8 mouse cellular contexts compared by ENCODE assay signal in genomic region chr11:78512025-78512957, GRCm38 (mm10). TPM values are rescaled to one million over a fixed set of nuclear protein-coding genes. Genes with fewer than 3 reads are reported as not detected.
DNase-seq lines count a peak whose midpoint lies in the region; ATAC-seq and TF ChIP-seq lines count a peak whose summit lies in the region.

Tmem199 (minus strand) TSS chr11:78512172.
Poldip2 (plus strand) TSS chr11:78512193.

- peak; percentile 85 for DNase-seq in WW6 (ENCODE audit: low read depth, low spot score)
- DNase-seq in cerebellum, postnatal 4 days (ENCODE audit: low spot score in 2 of 2): peak; percentile 77 to 92
- peak; percentile 95 for DNase-seq in gastrocnemius, adult 2 months
- DNase-seq in hindbrain, postnatal 0 days (ENCODE audit: low spot score): peak; percentile 98
- DNase-seq in left cerebral cortex, adult 2 months (ENCODE audit: extremely low spot score in 1 of 2, low spot score in 2 of 2): peak; percentile 88 to 90
- DNase-seq in right cerebral cortex, adult 2 months (ENCODE audit: low spot score in 2 of 2): peak; percentile 85 to 89
- DNase-seq in urinary bladder, postnatal 14 days (ENCODE audit: low spot score): peak; percentile 91

- TF ChIP-seq CTCF in gastrocnemius, adult 2 months (IDR thresholded peaks at IDR 0.05): no peak
- TF ChIP-seq CTCF in hindbrain, postnatal 0 days (IDR thresholded peaks at IDR 0.05; ENCODE audit: low read depth): no peak
- no peak for TF ChIP-seq CTCF in left cerebral cortex, adult 2 months (IDR thresholded peaks at IDR 0.05)

- H3K36me3 ChIP-seq in hindbrain, postnatal 0 days (ENCODE audit: insufficient read depth, low read length): peaks cover 27% of the 10 kb centered on the region; the same call in 1 of the 2 replicates

- H3K27ac ChIP-seq in gastrocnemius, adult 2 months: peak within 1 kb of the TSS; percentile 97
- peak within 1 kb of the TSS; percentile 85 for H3K27ac ChIP-seq in hindbrain, postnatal 0 days
- H3K27ac ChIP-seq in left cerebral cortex, adult 2 months: peak within 1 kb of the TSS; percentile 94

- H3K4me1 ChIP-seq in hindbrain, postnatal 0 days (ENCODE audit: insufficient read depth, low read length): peaks cover 13% of the 10 kb centered on the region; the same call in 1 of the 2 replicates

- whole genome bisulfite sequencing in hindbrain, postnatal 0 days: 1% methylated on average over 67 of the region's 67 CpGs

- H3K9ac ChIP-seq in hindbrain, postnatal 0 days (replicated peaks; ENCODE audit: low read length): peak within 1 kb of the TSS; percentile 87

- intact Hi-C loops in gastrocnemius, adult 2 months (cut with DNase I): loop anchor here (2.0 kb wide), 1 partner anchor 23 kb away; no protein-coding TSS in a partner anchor
- intact Hi-C loops in left cerebral cortex, adult 2 months (cut with DNase I): loop anchor here (2.0 kb wide), 1 partner anchor 25 kb away; the partner anchor contains the start of genes Ift20 and Tnfaip1

- no peaks in the 10 kb centered on the region for H3K9me3 ChIP-seq in hindbrain, postnatal 0 days (ENCODE audit: low read length)

- peak; percentile 96 for ATAC-seq in hindbrain, postnatal 0 days
- ATAC-seq in megakaryocyte, adult 5-6 weeks (ENCODE audit: poor library complexity, severe bottlenecking): peak; percentile 99

- H3K27me3 ChIP-seq in hindbrain, postnatal 0 days (ENCODE audit: insufficient read depth, low read length): no peaks in the 10 kb centered on the region

- peak within 1 kb of the TSS; percentile 79 for H3K4me3 ChIP-seq in gastrocnemius, adult 2 months
- H3K4me3 ChIP-seq in hindbrain, postnatal 0 days (ENCODE audit: low read length): peak within 1 kb of the TSS; percentile 70
- peak within 1 kb of the TSS; percentile 64 for H3K4me3 ChIP-seq in left cerebral cortex, adult 2 months

- peak within 1 kb of the TSS; percentile 92 for H3K4me2 ChIP-seq in hindbrain, postnatal 0 days (ENCODE audit: low read depth, low read length)

RNA-seq across cellular contexts. Expression of gene Tmem199, which starts in this region (rescaled TPM):
- 10 to 100 TPM; 11.9 to 13.0 TPM for total RNA-seq in gastrocnemius, adult 2 months (2021)
- 40.3 and 42.1 TPM in 2 replicates for total RNA-seq in hindbrain, postnatal 0 days (2014; rRNA removed)
- 84.8 and 86.9 TPM in 2 replicates for polyA plus RNA-seq in hindbrain, postnatal 0 days (2015; fragmentation: Nextera tagmentation; extraction: Ambion mirVana)
- 10 to 100 TPM; 40.6 to 44.3 TPM for total RNA-seq in left cerebral cortex, adult 2 months (2021)
- total RNA-seq in megakaryocyte, adult 5-6 weeks (2015): 18.5 and 24.4 TPM in 2 replicates
- 26.1 and 27.3 TPM in 2 replicates for total RNA-seq in megakaryocyte, adult 5-6 weeks (2017)

RNA-seq across cellular contexts. Expression of gene Poldip2, which starts in this region (rescaled TPM):
- total RNA-seq in gastrocnemius, adult 2 months (2021): 100 to 1,000 TPM in 1 of 2 experiments, 10 to 100 TPM in 1; 98.0 to 113 TPM
- 134 and 143 TPM in 2 replicates for total RNA-seq in hindbrain, postnatal 0 days (2014; rRNA removed)
- 165 and 170 TPM in 2 replicates for polyA plus RNA-seq in hindbrain, postnatal 0 days (2015; fragmentation: Nextera tagmentation; extraction: Ambion mirVana)
- 100 to 1,000 TPM; 115 to 118 TPM for total RNA-seq in left cerebral cortex, adult 2 months (2021)
- total RNA-seq in megakaryocyte, adult 5-6 weeks (2015): 13.4 and 22.4 TPM in 2 replicates
- total RNA-seq in megakaryocyte, adult 5-6 weeks (2017): 15.9 and 23.1 TPM in 2 replicates

Comparison
In these comparisons a context has a peak if more than half of its experiments do, and no peak if none do; other contexts are left out.
1. Peak in every context shown above with its lines: DNase-seq, ATAC-seq, H3K4me3 ChIP-seq and H3K27ac ChIP-seq.